Mouse (Mus musculus) embryonic facial prominence, embryonic 12.5 days (tissue): Measurements from ENCODE around the gene Tcea2. TPM values are rescaled to one million over a fixed set of nuclear protein-coding genes. Genes with fewer than 3 reads are reported as not detected.

Source experiments
- ATAC-seq: fragments of 200-750 bp; cut with Nextera tagmentation; 2 replicates; pipeline ENCODE4 v1.8.0; 2017; ENCODE audit not compliant: insufficient number of reproducible peaks, insufficient read depth, low FRiP score, low TSS enrichment
- H3K27ac ChIP-seq: fragments of 300-500 bp; sonication (generic); 2 replicates; pipeline ENCODE4 v1.5.1; 2016; ENCODE audit warnings: mild to moderate bottlenecking
- H3K27me3 ChIP-seq: fragments of 300-500 bp; sonication (generic); 2 replicates; pipeline ENCODE4 v1.6.1; 2016; ENCODE audit warnings: mild to moderate bottlenecking, moderate library complexity
- H3K36me3 ChIP-seq: fragments of 300-500 bp; sonication (generic); 2 replicates; pipeline ENCODE4 v1.6.1; 2016; ENCODE audit warnings: mild to moderate bottlenecking
- H3K4me1 ChIP-seq: fragments of 300-500 bp; sonication (generic); 2 replicates; pipeline ENCODE4 v1.6.1; 2016
- H3K4me2 ChIP-seq: fragments of 300-500 bp; sonication (generic); replicated peaks from 2 replicates; pipeline ENCODE4 v1.6.1; 2016; ENCODE audit warnings: mild to moderate bottlenecking, moderate library complexity
- H3K4me3 ChIP-seq: fragments of 300-500 bp; sonication (generic); 2 replicates; pipeline ENCODE4 v1.5.1; 2016; ENCODE audit warnings: mild to moderate bottlenecking
- H3K9ac ChIP-seq: fragments of 300-500 bp; sonication (generic); 2 replicates; pipeline ENCODE4 v1.6.1; 2016; ENCODE audit warnings: mild to moderate bottlenecking, moderate library complexity
- H3K9me3 ChIP-seq: fragments of 300-500 bp; sonication (generic); 2 replicates; pipeline ENCODE4 v1.6.1; 2016; ENCODE audit warnings: mild to moderate bottlenecking, moderate library complexity
- WGBS: fragments of 180-500 bp; shearing (Covaris S2); methylation state at CpG from one replicate; pipeline ENCODE4 v1.1.7; 2016; 5-methylcytosine and 5-hydroxymethylcytosine counted together
- polyA plus RNA-seq: library from polyadenylated mRNA; unstranded; fragments of >200 nt; fragmentation: Nextera tagmentation; extraction: Ambion mirVana; gene quantifications from 2 replicates; pipeline ENCODE4 v1.2.1, GENCODE M21; 2016

The Tcea2 gene
- polyA plus RNA-seq, 1 experiment from 2014 or later: 31.0 TPM

GRCm38 (mm10) chr2:181676424-181676823 is 3.7 kb upstream of the Tcea2 start:
- no peaks in the 10 kb centered on the region for H3K9me3 ChIP-seq
- H3K36me3 ChIP-seq: no peaks in the 10 kb centered on the region
- no peak overlapping the region for H3K27ac ChIP-seq
- no peak overlapping the region for H3K9ac ChIP-seq
- no peak overlapping the region for H3K4me3 ChIP-seq
- WGBS: 44% methylated on average over 2 of the region's 2 CpGs
- no peak for ATAC-seq
- peaks cover 28% of the 10 kb centered on the region for H3K27me3 ChIP-seq
- no peak overlapping the region for H3K4me2 ChIP-seq
- peaks cover 21% of the 10 kb centered on the region for H3K4me1 ChIP-seq

- ATAC-seq: no peak
- peaks cover 18% of the 10 kb centered on the region for H3K4me1 ChIP-seq
- H3K27ac ChIP-seq: no peak overlapping the region
- no peak overlapping the region for H3K4me3 ChIP-seq
- H3K36me3 ChIP-seq: no peaks in the 10 kb centered on the region
- H3K27me3 ChIP-seq: peaks cover 20% of the 10 kb centered on the region
- no peak overlapping the region for H3K4me2 ChIP-seq
- H3K9me3 ChIP-seq: no peaks in the 10 kb centered on the region
- 70% methylated on average over 5 of the region's 5 CpGs for WGBS
- no peak overlapping the region for H3K9ac ChIP-seq
Measured at GRCm38 (mm10) chr2:181677096-181677754, 2.9 kb upstream of the Tcea2 start.

- no peaks in the 10 kb centered on the region for H3K9me3 ChIP-seq
- H3K4me1 ChIP-seq: peaks cover 18% of the 10 kb centered on the region
- H3K27ac ChIP-seq: no peak overlapping the region
- no peak for ATAC-seq
- H3K4me2 ChIP-seq: no peak overlapping the region
- peaks cover 15% of the 10 kb centered on the region for H3K27me3 ChIP-seq
- H3K4me3 ChIP-seq: no peak overlapping the region
- H3K9ac ChIP-seq: no peak overlapping the region
- no peaks in the 10 kb centered on the region for H3K36me3 ChIP-seq
- 52% methylated on average over 3 of the region's 3 CpGs for WGBS
Measured at GRCm38 (mm10) chr2:181677755-181678098, 2.4 kb upstream of the Tcea2 start.

- Histone ChIP-seq H3K9me3 (no peaks in the 10 kb centered on the region), H3K27me3 (peaks cover 4% of the 10 kb centered on the region; the same call in 1 of the 2 replicates), H3K4me1 (peaks cover 12% of the 10 kb centered on the region), H3K9ac (no peak overlapping the region), H3K36me3 (no peaks in the 10 kb centered on the region), H3K4me3 (no peak overlapping the region), H3K4me2 (no peak overlapping the region), H3K27ac (no peak overlapping the region)
- peak; percentile 50; the same call in 1 of the 2 replicates for ATAC-seq
- WGBS: 41% methylated on average over 1 of the region's 1 CpGs
Measured at GRCm38 (mm10) chr2:181678780-181679179, 1.3 kb upstream of the Tcea2 start.

- Histone ChIP-seq H3K27ac (0 out of 2 replicates have a peak overlapping the region, but pooled peaks have one; percentile 43), H3K4me3 (peak overlapping the region; percentile 66), H3K9ac (peak overlapping the region; percentile 81), H3K4me2 (peak overlapping the region; percentile 89), H3K9me3 (no peaks in the 10 kb centered on the region), H3K36me3 (0 out of 2 replicates have a peak, but pooled peaks cover 3% of the 10 kb centered on the region), H3K4me1 (0 out of 2 replicates have a peak, but pooled peaks cover 1% of the 10 kb centered on the region), H3K27me3 (no peaks in the 10 kb centered on the region)
- peak; percentile 11; the same call in 1 of the 2 replicates for ATAC-seq
- 11% methylated on average over 7 of the region's 7 CpGs for WGBS
Measured at GRCm38 (mm10) chr2:181680716-181681117, 607 bp downstream of the Tcea2 start.

GRCm38 (mm10) chr2:181681978-181682377 is 1.9 kb downstream of the Tcea2 start:
- ATAC-seq: no peak

GRCm38 (mm10) chr2:181683381-181683780 is 3.3 kb downstream of the Tcea2 start:
- Histone ChIP-seq H3K9ac (no peak overlapping the region), H3K27ac (no peak overlapping the region), H3K4me3 (no peak overlapping the region), H3K27me3 (no peaks in the 10 kb centered on the region), H3K9me3 (no peaks in the 10 kb centered on the region), H3K4me2 (no peak overlapping the region), H3K36me3 (peaks cover 27% of the 10 kb centered on the region), H3K4me1 (no peaks in the 10 kb centered on the region)
- ATAC-seq: no peak
- 70% methylated on average over 4 of the region's 4 CpGs for WGBS

More at GRCm38 (mm10) chr2:181681978-181682377, 1.9 kb downstream of the Tcea2 start:
- H3K4me3 ChIP-seq: no peak overlapping the region
- H3K27me3 ChIP-seq: no peaks in the 10 kb centered on the region
- H3K27ac ChIP-seq: no peak overlapping the region
- H3K36me3 ChIP-seq: peaks cover 13% of the 10 kb centered on the region
- no peak overlapping the region for H3K4me2 ChIP-seq
- WGBS: 90% methylated on average over 1 of the region's 1 CpGs
- no peaks in the 10 kb centered on the region for H3K4me1 ChIP-seq
- H3K9me3 ChIP-seq: no peaks in the 10 kb centered on the region
- no peak overlapping the region for H3K9ac ChIP-seq

GRCm38 (mm10) chr2:181684713-181685112 is 4.6 kb downstream of the Tcea2 start:
- H3K9me3 ChIP-seq: no peaks in the 10 kb centered on the region
- no peaks in the 10 kb centered on the region for H3K4me1 ChIP-seq
- no peak overlapping the region for H3K27ac ChIP-seq
- no peak overlapping the region for H3K4me3 ChIP-seq
- no peak for ATAC-seq
- 93% methylated on average over 1 of the region's 1 CpGs for WGBS
- H3K27me3 ChIP-seq: no peaks in the 10 kb centered on the region
- H3K9ac ChIP-seq: no peak overlapping the region
- H3K4me2 ChIP-seq: no peak overlapping the region
- H3K36me3 ChIP-seq: peaks cover 39% of the 10 kb centered on the region

GRCm38 (mm10) chr2:181685686-181686085 is 5.6 kb downstream of the Tcea2 start:
- Histone ChIP-seq H3K36me3 (peaks cover 45% of the 10 kb centered on the region), H3K4me2 (no peak overlapping the region), H3K4me3 (no peak overlapping the region), H3K27me3 (no peaks in the 10 kb centered on the region), H3K9me3 (no peaks in the 10 kb centered on the region), H3K4me1 (no peaks in the 10 kb centered on the region), H3K27ac (no peak overlapping the region), H3K9ac (no peak overlapping the region)
- 94% methylated on average over 4 of the region's 4 CpGs for WGBS
- ATAC-seq: no peak

- Histone ChIP-seq H3K4me2 (no peak overlapping the region), H3K4me3 (no peak overlapping the region), H3K9me3 (no peaks in the 10 kb centered on the region), H3K9ac (no peak overlapping the region), H3K27me3 (no peaks in the 10 kb centered on the region), H3K4me1 (peaks cover 2% of the 10 kb centered on the region), H3K27ac (no peak overlapping the region), H3K36me3 (peaks cover 48% of the 10 kb centered on the region)
- WGBS: 93% methylated on average over 8 of the region's 8 CpGs
- ATAC-seq: no peak
Measured at GRCm38 (mm10) chr2:181687586-181687985, 7.5 kb downstream of the Tcea2 start.

GRCm38 (mm10) chr2:181689466-181690160 is 9.5 kb downstream of the Tcea2 start:
- 92% methylated on average over 10 of the region's 10 CpGs for WGBS

GRCm38 (mm10) chr2:181691083-181691482 is 11.0 kb downstream of the Tcea2 start:
- H3K27me3 ChIP-seq: no peaks in the 10 kb centered on the region
- H3K27ac ChIP-seq: no peak overlapping the region
- no peak overlapping the region for H3K4me3 ChIP-seq
- H3K36me3 ChIP-seq: peaks cover 43% of the 10 kb centered on the region
- H3K9ac ChIP-seq: no peak overlapping the region
- peaks cover 14% of the 10 kb centered on the region for H3K4me1 ChIP-seq
- no peak for ATAC-seq
- no peak overlapping the region for H3K4me2 ChIP-seq
- no peaks in the 10 kb centered on the region for H3K9me3 ChIP-seq
- 87% methylated on average over 6 of the region's 6 CpGs for WGBS

More at GRCm38 (mm10) chr2:181689466-181690160, 9.5 kb downstream of the Tcea2 start:
- Histone ChIP-seq H3K4me2 (no peak overlapping the region), H3K4me1 (peaks cover 14% of the 10 kb centered on the region), H3K9me3 (no peaks in the 10 kb centered on the region), H3K27me3 (no peaks in the 10 kb centered on the region), H3K4me3 (no peak overlapping the region), H3K36me3 (peaks cover 45% of the 10 kb centered on the region), H3K27ac (no peak overlapping the region), H3K9ac (no peak overlapping the region)
- ATAC-seq: no peak
